Mouse (Mus musculus): ENCODE results near the gene Usp39. TPM values are rescaled to one million over a fixed set of nuclear protein-coding genes. Genes with fewer than 3 reads are reported as not detected.
A peak's percentile ranks its signal among the peaks of the same experiment; 100 is the strongest.

The Usp39 gene
- polyA plus RNA-seq, 1 experiment from 2014 or later, result 52.3 TPM

DNA sequence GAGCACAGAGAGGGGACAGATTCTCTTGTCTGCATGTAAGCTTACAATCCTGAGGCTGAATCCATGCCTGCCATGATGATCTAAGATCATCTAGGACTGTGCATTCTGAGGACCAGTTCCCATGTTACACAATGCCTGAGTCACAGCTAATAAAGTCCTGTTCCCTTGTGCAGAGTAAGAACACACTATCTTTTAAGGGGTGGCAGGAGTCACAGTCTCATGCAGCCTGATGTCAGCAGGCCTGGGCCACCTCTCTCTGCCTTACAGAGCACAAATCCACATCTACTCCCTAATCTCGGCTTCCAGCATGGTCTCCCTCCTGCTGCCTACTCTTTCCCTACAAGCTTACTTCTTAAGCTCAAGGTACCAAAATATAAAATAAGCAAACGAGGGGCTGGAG lies 29.6 kb downstream of the Usp39 start:
- no peaks in the 10 kb centered on the region for H3K27me3 ChIP-seq (ENCODE audit: control insufficient read depth, insufficient read depth, low read length)
- H3K36me3 ChIP-seq (ENCODE audit: control insufficient read depth, insufficient read depth, low read length), result peaks cover 24% of the 10 kb centered on the region
- H3K4me2 ChIP-seq (replicated peaks; ENCODE audit: low read depth, low read length), result no peak overlapping the region
- no peak for ATAC-seq (ENCODE audit: insufficient number of reproducible peaks, insufficient read depth, low FRiP score, low read depth)
- no peak overlapping the region for H3K27ac ChIP-seq (ENCODE audit: low read length)
- H3K4me1 ChIP-seq (ENCODE audit: control insufficient read depth, insufficient read depth, low read length), result no peaks in the 10 kb centered on the region
- 80% methylated on average over 2 of the region's 2 CpGs for WGBS
- no peak overlapping the region for H3K4me3 ChIP-seq (ENCODE audit: low read depth, low read length)
- no peak overlapping the region for H3K9ac ChIP-seq (replicated peaks; ENCODE audit: low read depth, low read length)
- H3K9me3 ChIP-seq (ENCODE audit: control insufficient read depth, low read depth, low read length), result no peaks in the 10 kb centered on the region

DNA sequence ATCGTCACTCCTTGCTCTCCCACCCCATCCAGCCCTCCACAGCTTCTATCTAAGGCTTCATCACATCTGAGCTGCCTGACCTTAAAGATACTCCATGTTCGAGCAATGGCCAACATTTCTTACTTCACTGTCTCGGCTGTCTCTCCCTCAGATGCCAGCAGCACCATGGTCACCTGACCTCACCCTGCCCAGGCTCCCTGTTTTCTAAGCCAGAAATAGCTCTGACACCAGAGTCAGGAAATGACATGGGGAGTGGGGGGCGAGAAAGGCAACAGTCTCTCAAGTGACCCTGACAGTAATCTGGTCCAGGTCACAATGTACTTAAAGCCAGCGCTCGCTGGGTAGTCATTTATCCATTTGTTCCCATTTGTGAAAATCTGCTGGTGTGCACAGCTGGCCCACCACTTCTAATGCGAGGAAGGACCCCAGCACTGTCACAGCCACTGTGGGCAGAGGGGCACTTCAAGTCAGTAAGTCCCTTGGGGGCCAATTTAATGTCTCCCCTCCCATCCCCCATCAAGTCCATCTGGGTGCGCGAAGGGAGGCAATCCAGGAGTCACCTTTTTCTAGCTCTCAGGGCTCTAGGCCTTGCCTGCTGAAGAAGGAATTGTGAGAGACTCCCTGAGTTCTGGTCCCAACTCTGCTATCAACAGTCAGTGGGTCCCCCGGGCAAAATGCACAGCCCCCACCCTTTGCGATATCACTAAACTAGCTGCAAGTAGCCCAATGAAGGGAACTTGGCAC lies 31.7 kb downstream of the Usp39 start:
- Histone ChIP-seq H3K27ac (ENCODE audit: low read length) (no peak overlapping the region), H3K9ac (replicated peaks; ENCODE audit: low read depth, low read length) (no peak overlapping the region), H3K4me1 (ENCODE audit: control insufficient read depth, insufficient read depth, low read length) (no peaks in the 10 kb centered on the region), H3K4me3 (ENCODE audit: low read depth, low read length) (no peak overlapping the region), H3K27me3 (ENCODE audit: control insufficient read depth, insufficient read depth, low read length) (no peaks in the 10 kb centered on the region), H3K36me3 (ENCODE audit: control insufficient read depth, insufficient read depth, low read length) (peaks cover 9% of the 10 kb centered on the region; the same call in 1 of the 2 replicates), H3K4me2 (replicated peaks; ENCODE audit: low read depth, low read length) (no peak overlapping the region), H3K9me3 (ENCODE audit: control insufficient read depth, low read depth, low read length) (no peaks in the 10 kb centered on the region)
- ATAC-seq (ENCODE audit: insufficient number of reproducible peaks, insufficient read depth, low FRiP score, low read depth), result no peak
- 85% methylated on average over 11 of the region's 11 CpGs for WGBS

DNA sequence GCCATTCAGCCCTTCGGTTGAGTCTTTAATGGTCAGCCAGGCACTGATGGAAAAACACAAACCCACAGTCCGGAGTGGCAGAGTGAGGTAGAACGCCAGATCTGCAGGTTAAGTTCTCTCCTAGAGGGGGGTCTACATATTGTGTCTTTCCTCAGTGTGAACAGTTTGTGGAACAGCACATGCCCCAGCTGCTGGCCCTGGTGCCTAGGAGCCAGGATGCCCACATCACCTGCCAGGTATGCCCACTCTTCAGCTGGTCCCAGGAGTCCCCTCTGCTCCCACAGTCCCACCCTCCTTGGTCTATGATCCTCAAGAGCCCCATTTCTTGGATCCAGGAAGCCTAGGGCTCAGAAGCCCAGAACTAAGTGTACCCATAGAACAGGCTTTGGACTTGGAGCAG lies 32.8 kb downstream of the Usp39 start:
- no peak overlapping the region for H3K4me2 ChIP-seq (replicated peaks; ENCODE audit: low read depth, low read length)
- ATAC-seq (ENCODE audit: insufficient number of reproducible peaks, insufficient read depth, low FRiP score, low read depth), result no peak
- 92% methylated on average over 3 of the region's 3 CpGs for WGBS
- H3K4me1 ChIP-seq (ENCODE audit: control insufficient read depth, insufficient read depth, low read length), result no peaks in the 10 kb centered on the region
- no peak overlapping the region for H3K27ac ChIP-seq (ENCODE audit: low read length)
- H3K9ac ChIP-seq (replicated peaks; ENCODE audit: low read depth, low read length), result no peak overlapping the region
- no peaks in the 10 kb centered on the region for H3K27me3 ChIP-seq (ENCODE audit: control insufficient read depth, insufficient read depth, low read length)
- H3K4me3 ChIP-seq (ENCODE audit: low read depth, low read length), result no peak overlapping the region
- H3K9me3 ChIP-seq (ENCODE audit: control insufficient read depth, low read depth, low read length), result no peaks in the 10 kb centered on the region
- H3K36me3 ChIP-seq (ENCODE audit: control insufficient read depth, insufficient read depth, low read length), result peaks cover 2% of the 10 kb centered on the region; the same call in 1 of the 2 replicates

DNA sequence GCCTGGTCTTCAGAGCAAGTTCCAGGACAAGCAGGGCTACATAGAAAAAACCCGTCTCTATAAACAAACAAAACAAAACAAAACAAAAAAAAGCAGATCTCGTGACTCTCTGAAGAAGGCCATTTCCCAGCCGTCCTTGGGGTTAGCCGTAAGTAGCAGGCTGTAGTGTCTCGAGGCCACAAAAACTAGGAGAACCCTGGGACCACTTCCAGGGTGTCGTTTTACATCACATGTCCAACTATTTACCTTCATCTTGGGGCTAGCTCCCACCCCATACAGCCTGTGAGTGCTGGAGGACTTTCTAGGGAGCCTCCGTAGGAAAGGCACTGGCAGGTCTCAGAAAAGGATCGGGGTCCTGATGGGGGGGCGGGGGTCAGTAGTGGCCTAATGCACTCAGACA lies 41.5 kb downstream of the Usp39 start:
- WGBS, result 47% methylated on average over 9 of the region's 9 CpGs
- H3K27me3 ChIP-seq (ENCODE audit: control insufficient read depth, insufficient read depth, low read length), result no peaks in the 10 kb centered on the region
- no peak for ATAC-seq (ENCODE audit: insufficient number of reproducible peaks, insufficient read depth, low FRiP score, low read depth)
- no peaks in the 10 kb centered on the region for H3K36me3 ChIP-seq (ENCODE audit: control insufficient read depth, insufficient read depth, low read length)
- no peaks in the 10 kb centered on the region for H3K9me3 ChIP-seq (ENCODE audit: control insufficient read depth, low read depth, low read length)
- no peaks in the 10 kb centered on the region for H3K4me1 ChIP-seq (ENCODE audit: control insufficient read depth, insufficient read depth, low read length)
- no peak overlapping the region for H3K4me3 ChIP-seq (ENCODE audit: low read depth, low read length)
- H3K27ac ChIP-seq (ENCODE audit: low read length), result no peak overlapping the region
- H3K9ac ChIP-seq (replicated peaks; ENCODE audit: low read depth, low read length), result no peak overlapping the region
- no peak overlapping the region for H3K4me2 ChIP-seq (replicated peaks; ENCODE audit: low read depth, low read length)

DNA sequence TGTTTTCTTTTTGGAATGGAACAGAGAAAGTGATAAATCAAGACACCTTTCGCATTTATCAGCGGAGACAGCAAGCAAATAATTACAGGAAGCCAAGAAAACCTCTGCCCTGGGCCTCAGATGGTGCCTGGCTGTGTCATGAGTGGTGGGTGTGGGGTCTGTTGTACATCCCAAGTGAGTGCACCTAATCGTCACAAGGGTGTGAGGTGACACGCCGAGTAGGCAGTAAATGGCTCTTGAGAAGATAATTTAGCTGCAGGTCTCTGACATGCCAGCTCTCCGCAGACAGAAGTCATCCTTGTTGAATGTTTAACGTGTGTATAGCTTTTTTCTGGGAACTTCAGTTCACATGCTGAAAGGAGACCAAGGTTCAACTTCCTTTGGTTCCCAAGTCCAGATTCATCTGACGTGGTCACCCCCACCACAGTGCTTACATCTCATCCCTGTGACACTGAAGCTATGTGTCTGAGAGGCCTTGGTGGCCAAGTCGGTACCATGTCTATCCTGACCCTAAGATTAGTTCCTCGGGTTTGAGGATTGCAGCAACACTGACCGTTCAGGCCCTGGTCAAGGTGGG lies 42.5 kb downstream of the Usp39 start:
- 84% methylated on average over 11 of the region's 11 CpGs for WGBS
- H3K4me2 ChIP-seq (replicated peaks; ENCODE audit: low read depth, low read length), result no peak overlapping the region
- no peak overlapping the region for H3K27ac ChIP-seq (ENCODE audit: low read length)
- H3K9me3 ChIP-seq (ENCODE audit: control insufficient read depth, low read depth, low read length), result no peaks in the 10 kb centered on the region
- H3K9ac ChIP-seq (replicated peaks; ENCODE audit: low read depth, low read length), result no peak overlapping the region
- no peaks in the 10 kb centered on the region for H3K4me1 ChIP-seq (ENCODE audit: control insufficient read depth, insufficient read depth, low read length)
- no peaks in the 10 kb centered on the region for H3K27me3 ChIP-seq (ENCODE audit: control insufficient read depth, insufficient read depth, low read length)
- no peaks in the 10 kb centered on the region for H3K36me3 ChIP-seq (ENCODE audit: control insufficient read depth, insufficient read depth, low read length)
- no peak for ATAC-seq (ENCODE audit: insufficient number of reproducible peaks, insufficient read depth, low FRiP score, low read depth)
- no peak overlapping the region for H3K4me3 ChIP-seq (ENCODE audit: low read depth, low read length)

DNA sequence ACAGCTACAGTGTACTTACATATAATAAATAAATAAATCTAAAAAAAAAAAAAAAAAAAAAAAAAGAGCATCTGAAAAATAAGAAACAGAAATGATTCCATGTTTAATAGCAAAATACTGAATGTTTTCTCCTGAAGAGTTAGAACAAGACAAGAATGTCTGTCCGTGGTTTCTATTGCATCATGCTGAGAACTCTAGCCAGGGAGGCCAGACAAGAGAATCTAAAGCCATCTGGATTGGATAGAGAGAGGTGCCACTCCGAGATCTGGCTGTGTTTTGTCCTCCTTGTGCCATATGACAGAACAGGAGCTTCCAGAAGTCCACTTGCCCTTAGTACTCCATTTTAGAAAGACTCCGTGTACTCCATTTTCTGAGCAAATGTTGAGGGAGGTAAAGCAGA lies 47.2 kb downstream of the Usp39 start:
- H3K27ac ChIP-seq (ENCODE audit: low read length), result no peak overlapping the region
- WGBS, result 80% methylated on average over 3 of the region's 3 CpGs
- H3K9me3 ChIP-seq (ENCODE audit: control insufficient read depth, low read depth, low read length), result no peaks in the 10 kb centered on the region
- H3K9ac ChIP-seq (replicated peaks; ENCODE audit: low read depth, low read length), result no peak overlapping the region
- H3K4me2 ChIP-seq (replicated peaks; ENCODE audit: low read depth, low read length), result no peak overlapping the region
- H3K36me3 ChIP-seq (ENCODE audit: control insufficient read depth, insufficient read depth, low read length), result no peaks in the 10 kb centered on the region
- no peaks in the 10 kb centered on the region for H3K4me1 ChIP-seq (ENCODE audit: control insufficient read depth, insufficient read depth, low read length)
- no peaks in the 10 kb centered on the region for H3K27me3 ChIP-seq (ENCODE audit: control insufficient read depth, insufficient read depth, low read length)
- no peak for ATAC-seq (ENCODE audit: insufficient number of reproducible peaks, insufficient read depth, low FRiP score, low read depth)
- no peak overlapping the region for H3K4me3 ChIP-seq (ENCODE audit: low read depth, low read length)

DNA sequence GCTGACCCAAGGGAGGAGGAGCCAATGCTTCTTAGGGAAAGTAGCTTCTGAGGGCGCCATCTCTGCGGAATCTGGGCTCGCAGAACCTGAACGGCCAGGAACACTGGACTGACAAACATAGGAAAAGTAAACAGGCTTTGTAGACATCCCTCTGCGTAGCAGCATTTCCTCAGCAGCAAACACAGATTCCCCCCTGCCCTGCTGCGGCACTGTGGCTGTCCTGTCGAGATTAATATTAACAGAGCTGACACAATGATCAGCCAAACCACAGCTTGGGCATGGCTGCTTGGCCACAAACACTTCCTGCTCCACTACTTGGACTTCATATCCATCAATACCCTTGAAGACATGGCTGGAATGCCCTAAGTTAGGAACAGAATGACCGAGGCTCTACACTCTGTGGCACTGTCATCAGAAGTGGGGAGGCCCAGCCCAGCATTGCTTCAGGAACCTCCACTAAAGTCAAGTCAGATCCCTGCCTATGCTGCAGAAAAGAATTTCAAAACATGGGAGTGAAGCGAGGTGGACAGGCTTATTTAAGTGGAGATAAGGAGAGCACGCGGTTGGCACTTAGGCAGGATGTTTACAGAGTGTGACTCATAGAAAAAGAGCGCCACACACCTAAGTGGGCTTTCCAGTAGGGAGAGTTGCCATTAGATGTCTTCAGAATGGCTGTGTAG lies 51.9 kb downstream of the Usp39 start:
- H3K27me3 ChIP-seq (ENCODE audit: control insufficient read depth, insufficient read depth, low read length), result no peaks in the 10 kb centered on the region
- ATAC-seq (ENCODE audit: insufficient number of reproducible peaks, insufficient read depth, low FRiP score, low read depth), result peak; percentile 83; the same call in 1 of the 2 replicates

DNA sequence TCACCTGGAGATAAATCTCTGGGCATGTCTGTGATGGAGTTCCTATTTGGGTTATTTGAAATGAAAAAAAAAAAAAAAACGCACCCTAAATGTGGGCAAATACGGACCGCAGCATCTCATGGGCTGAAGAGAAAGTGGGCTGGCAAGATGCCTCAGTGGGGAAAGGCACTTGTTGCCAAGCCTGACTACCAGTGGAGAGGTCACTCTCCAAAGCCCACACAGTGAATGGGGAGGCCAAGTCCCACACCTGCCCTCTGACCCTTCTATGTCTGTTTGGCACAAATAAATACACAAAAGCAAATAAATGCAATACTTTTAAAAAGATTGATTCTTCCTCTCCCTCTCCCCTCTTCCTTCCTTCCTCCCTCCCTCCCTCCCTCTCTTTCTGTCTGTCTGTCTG lies 55.5 kb downstream of the Usp39 start:
- Histone ChIP-seq H3K4me1 (ENCODE audit: control insufficient read depth, insufficient read depth, low read length) (no peaks in the 10 kb centered on the region), H3K27ac (ENCODE audit: low read length) (no peak overlapping the region), H3K9me3 (ENCODE audit: control insufficient read depth, low read depth, low read length) (no peaks in the 10 kb centered on the region), H3K4me3 (ENCODE audit: low read depth, low read length) (no peak overlapping the region), H3K9ac (replicated peaks; ENCODE audit: low read depth, low read length) (no peak overlapping the region), H3K36me3 (ENCODE audit: control insufficient read depth, insufficient read depth, low read length) (no peaks in the 10 kb centered on the region), H3K27me3 (ENCODE audit: control insufficient read depth, insufficient read depth, low read length) (no peaks in the 10 kb centered on the region), H3K4me2 (replicated peaks; ENCODE audit: low read depth, low read length) (no peak overlapping the region)
- WGBS, result 82% methylated on average over 3 of the region's 3 CpGs
- ATAC-seq (ENCODE audit: insufficient number of reproducible peaks, insufficient read depth, low FRiP score, low read depth), result no peak

More for the DNA sequence above, 51.9 kb downstream of the Usp39 start:
- 0 out of 2 replicates have a peak overlapping the region, but pooled peaks have one; percentile 1 for H3K4me2 ChIP-seq (replicated peaks; ENCODE audit: low read depth, low read length)
- 40% methylated on average over 12 of the region's 12 CpGs for WGBS
- H3K9me3 ChIP-seq (ENCODE audit: control insufficient read depth, low read depth, low read length), result no peaks in the 10 kb centered on the region
- H3K27ac ChIP-seq (ENCODE audit: low read length), result peak overlapping the region; percentile 80
- H3K4me1 ChIP-seq (ENCODE audit: control insufficient read depth, insufficient read depth, low read length), result no peaks in the 10 kb centered on the region
- no peak overlapping the region for H3K4me3 ChIP-seq (ENCODE audit: low read depth, low read length)
- H3K36me3 ChIP-seq (ENCODE audit: control insufficient read depth, insufficient read depth, low read length), result no peaks in the 10 kb centered on the region
- 0 out of 2 replicates have a peak overlapping the region, but pooled peaks have one; percentile 10 for H3K9ac ChIP-seq (replicated peaks; ENCODE audit: low read depth, low read length)
